Mouse (Mus musculus): ENCODE results near the gene Aff1. TPM values are rescaled to one million over a fixed set of nuclear protein-coding genes. Genes with fewer than 3 reads are reported as not detected.

The Aff1 gene
- polyA plus RNA-seq, 1 experiment from 2014 or later = 9.9 TPM

GRCm38 (mm10) chr5:103659571-103659970 is 32.6 kb upstream of the Aff1 start:
- H3K27ac ChIP-seq (replicated peaks in 1 of 2; ENCODE audit: control insufficient read depth in 1 of 2, insufficient read depth in 1 of 2, low read depth in 2 of 2, low read length in 2 of 2) = no peak overlapping the region
- no peaks in the 10 kb centered on the region; the same call in 1 of the 2 replicates for H3K27me3 ChIP-seq (ENCODE audit: control insufficient read depth, insufficient read depth, low read length)
- WGBS = 31% methylated on average over 3 of the region's 3 CpGs
- no peak overlapping the region for H3K9ac ChIP-seq (ENCODE audit: low read length)
- no peaks in the 10 kb centered on the region for H3K36me3 ChIP-seq (ENCODE audit: control insufficient read depth, insufficient read depth, low read length)
- no peak for ATAC-seq (ENCODE audit: insufficient number of reproducible peaks, insufficient read depth, low FRiP score, low read depth)
- H3K4me1 ChIP-seq (ENCODE audit: control insufficient read depth in 2 of 2, insufficient read depth in 2 of 2, low read length in 2 of 2) = peaks cover 2 to 4% of the 10 kb centered on the region in 2 experiments; a peak in 1 of 4 replicates
- H3K4me3 ChIP-seq (ENCODE audit: control insufficient read depth in 1 of 2, insufficient read depth in 1 of 2, low read depth in 1 of 2, low read length in 2 of 2) = no peak overlapping the region
- H3K9me3 ChIP-seq (ENCODE audit: control insufficient read depth, low read length) = no peaks in the 10 kb centered on the region
- no peak overlapping the region for H3K4me2 ChIP-seq (ENCODE audit: low read length)

- no peak overlapping the region for H3K4me3 ChIP-seq (ENCODE audit: control insufficient read depth in 1 of 2, insufficient read depth in 1 of 2, low read depth in 1 of 2, low read length in 2 of 2)
- ATAC-seq (ENCODE audit: insufficient number of reproducible peaks, insufficient read depth, low FRiP score, low read depth) = no peak
- no peaks in the 10 kb centered on the region for H3K4me1 ChIP-seq (ENCODE audit: control insufficient read depth in 2 of 2, insufficient read depth in 2 of 2, low read length in 2 of 2)
- H3K36me3 ChIP-seq (ENCODE audit: control insufficient read depth, insufficient read depth, low read length) = no peaks in the 10 kb centered on the region
- 76% methylated on average over 9 of the region's 9 CpGs for WGBS
- no peak overlapping the region for H3K9ac ChIP-seq (ENCODE audit: low read length)
- H3K27me3 ChIP-seq (ENCODE audit: control insufficient read depth, insufficient read depth, low read length) = no peaks in the 10 kb centered on the region
- no peak overlapping the region for H3K4me2 ChIP-seq (ENCODE audit: low read length)
- H3K27ac ChIP-seq (replicated peaks in 1 of 2; ENCODE audit: control insufficient read depth in 1 of 2, insufficient read depth in 1 of 2, low read depth in 2 of 2, low read length in 2 of 2) = no peak overlapping the region
- no peaks in the 10 kb centered on the region for H3K9me3 ChIP-seq (ENCODE audit: control insufficient read depth, low read length)
Measured at GRCm38 (mm10) chr5:103664932-103665331, 27.2 kb upstream of the Aff1 start.

GRCm38 (mm10) chr5:103665876-103666275 is 26.3 kb upstream of the Aff1 start:
- ATAC-seq (ENCODE audit: insufficient number of reproducible peaks, insufficient read depth, low FRiP score, low read depth) = no peak

GRCm38 (mm10) chr5:103671858-103672257 is 20.3 kb upstream of the Aff1 start:
- no peak overlapping the region for H3K4me2 ChIP-seq (ENCODE audit: low read length)
- H3K9me3 ChIP-seq (ENCODE audit: control insufficient read depth, low read length) = no peaks in the 10 kb centered on the region
- H3K9ac ChIP-seq (ENCODE audit: low read length) = no peak overlapping the region
- no peak for ATAC-seq (ENCODE audit: insufficient number of reproducible peaks, insufficient read depth, low FRiP score, low read depth)
- no peaks in the 10 kb centered on the region for H3K27me3 ChIP-seq (ENCODE audit: control insufficient read depth, insufficient read depth, low read length)
- WGBS = 74% methylated on average over 3 of the region's 3 CpGs
- no peak overlapping the region for H3K27ac ChIP-seq (replicated peaks in 1 of 2; ENCODE audit: control insufficient read depth in 1 of 2, insufficient read depth in 1 of 2, low read depth in 2 of 2, low read length in 2 of 2)
- H3K4me1 ChIP-seq (ENCODE audit: control insufficient read depth in 2 of 2, insufficient read depth in 2 of 2, low read length in 2 of 2) = no peaks in the 10 kb centered on the region
- no peaks in the 10 kb centered on the region for H3K36me3 ChIP-seq (ENCODE audit: control insufficient read depth, insufficient read depth, low read length)
- H3K4me3 ChIP-seq (ENCODE audit: control insufficient read depth in 1 of 2, insufficient read depth in 1 of 2, low read depth in 1 of 2, low read length in 2 of 2) = no peak overlapping the region

More at GRCm38 (mm10) chr5:103665876-103666275, 26.3 kb upstream of the Aff1 start:
- Histone ChIP-seq H3K4me2 (ENCODE audit: low read length) (no peak overlapping the region), H3K36me3 (ENCODE audit: control insufficient read depth, insufficient read depth, low read length) (no peaks in the 10 kb centered on the region), H3K9ac (ENCODE audit: low read length) (no peak overlapping the region), H3K4me1 (ENCODE audit: control insufficient read depth in 2 of 2, insufficient read depth in 2 of 2, low read length in 2 of 2) (no peaks in the 10 kb centered on the region), H3K4me3 (ENCODE audit: control insufficient read depth in 1 of 2, insufficient read depth in 1 of 2, low read depth in 1 of 2, low read length in 2 of 2) (no peak overlapping the region), H3K27ac (replicated peaks in 1 of 2; ENCODE audit: control insufficient read depth in 1 of 2, insufficient read depth in 1 of 2, low read depth in 2 of 2, low read length in 2 of 2) (no peak overlapping the region), H3K9me3 (ENCODE audit: control insufficient read depth, low read length) (no peaks in the 10 kb centered on the region), H3K27me3 (ENCODE audit: control insufficient read depth, insufficient read depth, low read length) (no peaks in the 10 kb centered on the region)
- 74% methylated on average over 2 of the region's 2 CpGs for WGBS

GRCm38 (mm10) chr5:103673611-103674010 is 18.6 kb upstream of the Aff1 start:
- Histone ChIP-seq H3K36me3 (ENCODE audit: control insufficient read depth, insufficient read depth, low read length) (no peaks in the 10 kb centered on the region), H3K27me3 (ENCODE audit: control insufficient read depth, insufficient read depth, low read length) (no peaks in the 10 kb centered on the region), H3K27ac (replicated peaks in 1 of 2; ENCODE audit: control insufficient read depth in 1 of 2, insufficient read depth in 1 of 2, low read depth in 2 of 2, low read length in 2 of 2) (no peak overlapping the region), H3K4me1 (ENCODE audit: control insufficient read depth in 2 of 2, insufficient read depth in 2 of 2, low read length in 2 of 2) (no peaks in the 10 kb centered on the region), H3K9ac (ENCODE audit: low read length) (no peak overlapping the region), H3K4me2 (ENCODE audit: low read length) (no peak overlapping the region), H3K9me3 (ENCODE audit: control insufficient read depth, low read length) (no peaks in the 10 kb centered on the region), H3K4me3 (ENCODE audit: control insufficient read depth in 1 of 2, insufficient read depth in 1 of 2, low read depth in 1 of 2, low read length in 2 of 2) (no peak overlapping the region)
- 77% methylated on average over 4 of the region's 4 CpGs for WGBS
- no peak for ATAC-seq (ENCODE audit: insufficient number of reproducible peaks, insufficient read depth, low FRiP score, low read depth)

- H3K4me2 ChIP-seq (ENCODE audit: low read length) = no peak overlapping the region
- ATAC-seq (ENCODE audit: insufficient number of reproducible peaks, insufficient read depth, low FRiP score, low read depth) = no peak
- H3K27me3 ChIP-seq (ENCODE audit: control insufficient read depth, insufficient read depth, low read length) = no peaks in the 10 kb centered on the region
- H3K9me3 ChIP-seq (ENCODE audit: control insufficient read depth, low read length) = no peaks in the 10 kb centered on the region
- no peaks in the 10 kb centered on the region for H3K4me1 ChIP-seq (ENCODE audit: control insufficient read depth in 2 of 2, insufficient read depth in 2 of 2, low read length in 2 of 2)
- no peak overlapping the region for H3K9ac ChIP-seq (ENCODE audit: low read length)
- WGBS = 59% methylated on average over 6 of the region's 6 CpGs
- H3K36me3 ChIP-seq (ENCODE audit: control insufficient read depth, insufficient read depth, low read length) = no peaks in the 10 kb centered on the region
- no peak overlapping the region for H3K27ac ChIP-seq (replicated peaks in 1 of 2; ENCODE audit: control insufficient read depth in 1 of 2, insufficient read depth in 1 of 2, low read depth in 2 of 2, low read length in 2 of 2)
- H3K4me3 ChIP-seq (ENCODE audit: control insufficient read depth in 1 of 2, insufficient read depth in 1 of 2, low read depth in 1 of 2, low read length in 2 of 2) = no peak overlapping the region
Measured at GRCm38 (mm10) chr5:103674482-103674881, 17.7 kb upstream of the Aff1 start.

- no peaks in the 10 kb centered on the region for H3K36me3 ChIP-seq (ENCODE audit: control insufficient read depth, insufficient read depth, low read length)
- WGBS = 80% methylated on average over 6 of the region's 6 CpGs
- no peak overlapping the region for H3K4me3 ChIP-seq (ENCODE audit: control insufficient read depth in 1 of 2, insufficient read depth in 1 of 2, low read depth in 1 of 2, low read length in 2 of 2)
- no peak for ATAC-seq (ENCODE audit: insufficient number of reproducible peaks, insufficient read depth, low FRiP score, low read depth)
- H3K27ac ChIP-seq (replicated peaks in 1 of 2; ENCODE audit: control insufficient read depth in 1 of 2, insufficient read depth in 1 of 2, low read depth in 2 of 2, low read length in 2 of 2) = no peak overlapping the region
- H3K9ac ChIP-seq (ENCODE audit: low read length) = no peak overlapping the region
- H3K4me1 ChIP-seq (ENCODE audit: control insufficient read depth in 2 of 2, insufficient read depth in 2 of 2, low read length in 2 of 2) = no peaks in the 10 kb centered on the region
- no peak overlapping the region for H3K4me2 ChIP-seq (ENCODE audit: low read length)
- H3K27me3 ChIP-seq (ENCODE audit: control insufficient read depth, insufficient read depth, low read length) = no peaks in the 10 kb centered on the region
- no peaks in the 10 kb centered on the region for H3K9me3 ChIP-seq (ENCODE audit: control insufficient read depth, low read length)
Measured at GRCm38 (mm10) chr5:103676289-103676881, 15.8 kb upstream of the Aff1 start.

- WGBS = 79% methylated on average over 6 of the region's 6 CpGs
- Histone ChIP-seq H3K9me3 (ENCODE audit: control insufficient read depth, low read length) (no peaks in the 10 kb centered on the region), H3K27ac (replicated peaks in 1 of 2; ENCODE audit: control insufficient read depth in 1 of 2, insufficient read depth in 1 of 2, low read depth in 2 of 2, low read length in 2 of 2) (no peak overlapping the region), H3K4me3 (ENCODE audit: control insufficient read depth in 1 of 2, insufficient read depth in 1 of 2, low read depth in 1 of 2, low read length in 2 of 2) (no peak overlapping the region), H3K4me2 (ENCODE audit: low read length) (no peak overlapping the region), H3K27me3 (ENCODE audit: control insufficient read depth, insufficient read depth, low read length) (no peaks in the 10 kb centered on the region), H3K36me3 (ENCODE audit: control insufficient read depth, insufficient read depth, low read length) (no peaks in the 10 kb centered on the region), H3K9ac (ENCODE audit: low read length) (no peak overlapping the region), H3K4me1 (ENCODE audit: control insufficient read depth in 2 of 2, insufficient read depth in 2 of 2, low read length in 2 of 2) (no peaks in the 10 kb centered on the region)
- no peak for ATAC-seq (ENCODE audit: insufficient number of reproducible peaks, insufficient read depth, low FRiP score, low read depth)
Measured at GRCm38 (mm10) chr5:103677894-103678293, 14.3 kb upstream of the Aff1 start.

Measured in heart, embryonic 14.5 days (tissue).